Mouse (Mus musculus) liver, adult (tissue): ENCODE results near the gene Ube2cbp.
A peak's percentile ranks its signal among the peaks of the same experiment; 100 is the strongest.

Experiments
- GATA4 ChIP-seq: IDR thresholded peaks from 2 replicates; pipeline ENCODE4 v1.6.1; 2014; ENCODE audit warnings: mild to moderate bottlenecking, low read length; ENCODE audit not compliant: insufficient replicate concordance

Ube2cbp gene

GRCm38 (mm10) chr9:86446847-86447246, 17.9 kb downstream of the Ube2cbp start:
- TF ChIP-seq GATA4, result no peak

DNA sequence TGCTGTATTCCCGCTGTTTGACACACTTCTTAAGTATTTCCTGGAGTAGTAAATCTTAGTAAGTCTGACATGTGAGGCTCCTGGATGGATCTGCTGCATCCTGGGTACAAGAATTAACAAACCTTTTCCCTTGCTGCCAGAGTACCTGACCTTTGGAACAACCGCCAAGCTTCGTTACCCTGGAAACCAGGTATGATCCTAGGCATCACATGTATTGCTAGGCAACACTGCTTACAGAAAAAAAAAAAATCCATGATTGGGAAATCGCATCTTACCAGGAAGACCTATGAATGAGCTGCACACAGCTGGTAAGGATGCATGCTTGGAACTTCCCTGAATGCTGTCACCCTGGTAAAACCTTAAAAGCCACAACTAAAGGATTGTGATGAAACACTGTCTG, 22.5 kb downstream of the Ube2cbp start:
- no peak for TF ChIP-seq GATA4

DNA sequence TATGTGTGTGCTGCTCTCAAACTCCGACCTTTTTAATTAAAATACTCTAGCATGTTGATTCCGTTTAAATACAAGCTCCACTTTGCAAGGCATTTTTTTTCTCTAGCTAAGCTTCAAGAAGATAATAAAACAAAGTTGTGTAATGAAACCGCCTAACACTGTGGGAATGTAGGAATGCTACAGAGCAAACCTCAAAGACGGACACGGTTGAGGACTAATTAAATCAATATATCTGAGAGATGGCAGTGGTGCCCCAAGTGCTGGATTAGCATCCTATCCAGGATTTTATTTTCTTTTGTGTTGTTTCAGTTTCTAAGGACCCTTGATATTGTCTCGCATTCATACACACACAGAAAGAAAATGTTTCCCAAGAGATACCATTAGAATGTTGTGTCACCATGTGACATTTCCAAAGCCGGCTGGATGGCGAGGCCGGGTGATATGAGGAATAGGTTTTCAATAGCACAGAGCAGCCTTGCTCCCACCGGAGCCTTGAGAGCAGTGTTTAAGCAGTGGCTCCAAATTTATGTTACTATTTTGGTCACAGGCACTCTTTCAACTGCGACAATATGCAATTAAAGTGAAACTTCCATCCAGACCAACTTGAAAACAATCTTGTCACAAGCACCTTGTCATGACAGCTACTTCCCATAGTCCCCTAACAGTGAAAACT, 26.3 kb downstream of the Ube2cbp start:
- no peak for TF ChIP-seq GATA4

DNA sequence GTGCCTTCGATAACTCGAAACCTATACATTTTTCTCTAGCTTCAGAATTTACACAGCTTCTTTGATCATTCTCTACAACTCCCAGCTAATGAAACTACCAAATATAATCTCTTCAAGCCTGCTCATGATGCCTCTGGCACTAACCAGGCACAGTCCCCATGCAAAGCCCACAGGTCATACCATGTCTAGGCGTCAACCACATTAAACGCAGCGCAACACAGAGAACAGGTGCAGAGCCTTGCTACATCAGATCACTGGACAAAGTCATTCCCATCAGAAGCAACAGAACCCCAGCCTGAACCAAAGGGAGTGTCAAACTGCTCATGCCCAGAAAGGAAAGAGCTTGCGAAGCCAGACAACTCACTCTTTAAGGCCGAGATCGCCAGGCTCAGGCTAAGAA, 28.1 kb downstream of the Ube2cbp start:
- TF ChIP-seq GATA4, result no peak

- no peak for TF ChIP-seq GATA4
These were observed 29.2 kb downstream of the Ube2cbp start for GRCm38 (mm10) chr9:86435510-86435909.

DNA sequence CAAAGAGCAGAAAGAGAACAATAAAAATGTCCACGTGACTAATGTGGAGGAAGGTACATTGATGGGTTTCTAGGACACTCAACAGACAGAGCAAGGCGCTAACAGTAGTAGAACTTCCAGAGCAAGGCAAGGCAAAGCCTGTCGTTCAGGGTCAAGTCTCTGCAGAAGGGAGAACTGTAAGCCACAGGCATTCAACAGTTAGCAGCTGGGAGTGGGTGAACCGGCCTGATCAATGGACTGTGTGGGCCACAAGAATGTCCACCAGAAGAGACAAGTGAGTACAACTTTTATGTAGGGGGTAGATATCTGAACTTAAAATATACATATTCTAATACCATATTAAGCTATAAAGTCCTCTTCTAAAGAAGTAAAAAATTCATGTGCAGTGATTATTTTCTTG, 41.4 kb downstream of the Ube2cbp start:
- TF ChIP-seq GATA4, result no peak

DNA sequence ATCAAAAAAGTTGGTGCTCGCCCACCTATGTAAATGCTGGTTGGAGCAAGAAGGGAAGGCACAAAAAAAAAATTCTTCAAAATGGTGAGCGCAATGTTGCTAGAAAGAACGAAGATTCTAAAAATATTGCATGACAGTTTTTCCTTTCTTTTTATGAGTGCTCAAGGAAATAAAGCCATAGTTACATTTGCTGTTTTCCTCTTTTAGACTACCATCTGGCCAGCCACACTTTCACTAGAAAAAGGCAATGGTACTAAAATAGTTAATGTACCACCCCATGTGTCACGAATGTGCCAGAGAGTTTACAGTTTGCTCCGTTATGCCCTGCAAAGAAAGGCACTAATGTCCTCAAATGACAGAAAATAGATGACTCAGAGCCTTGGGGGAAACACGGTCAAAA, 45.4 kb downstream of the Ube2cbp start:
- TF ChIP-seq GATA4, result no peak

DNA sequence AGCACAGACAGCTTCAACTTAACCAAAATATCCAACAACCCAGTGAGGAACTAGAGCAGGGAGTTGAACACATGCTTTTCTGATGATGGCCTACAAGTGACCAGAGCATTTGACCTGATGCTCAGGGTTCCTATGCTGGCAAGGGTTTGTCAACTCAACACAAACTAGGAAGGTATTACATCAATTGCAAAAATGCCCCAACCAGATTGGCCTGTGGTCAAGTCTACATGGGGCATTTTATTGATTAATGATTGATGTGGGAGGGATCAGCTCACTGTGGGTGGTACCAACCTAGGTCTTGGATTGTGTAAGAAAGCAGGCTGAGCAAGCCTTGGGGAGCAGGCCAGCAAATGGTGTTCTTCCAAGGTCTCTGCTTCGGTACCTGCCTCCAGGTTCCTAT, 46.8 kb downstream of the Ube2cbp start:
- TF ChIP-seq GATA4, result no peak

DNA sequence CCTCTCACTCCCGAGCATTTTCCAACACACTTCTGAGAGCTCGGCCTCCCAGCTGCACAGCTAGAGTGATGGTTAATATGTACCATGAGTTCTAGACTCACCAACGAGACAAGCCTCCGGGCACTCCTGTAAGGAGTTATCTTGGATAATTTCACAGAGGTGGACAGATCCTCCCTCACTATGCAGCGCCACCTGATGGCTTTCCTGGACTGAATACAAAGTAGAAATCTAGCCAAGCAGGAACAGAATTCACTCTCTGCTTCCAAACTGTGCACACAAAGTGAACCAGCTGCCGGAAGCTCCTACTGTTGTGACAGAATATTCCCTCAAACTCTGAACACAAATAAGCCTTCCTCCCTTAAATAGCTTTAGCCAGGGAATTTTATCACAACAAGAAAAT, 69.0 kb downstream of the Ube2cbp start:
- TF ChIP-seq GATA4, result no peak

DNA sequence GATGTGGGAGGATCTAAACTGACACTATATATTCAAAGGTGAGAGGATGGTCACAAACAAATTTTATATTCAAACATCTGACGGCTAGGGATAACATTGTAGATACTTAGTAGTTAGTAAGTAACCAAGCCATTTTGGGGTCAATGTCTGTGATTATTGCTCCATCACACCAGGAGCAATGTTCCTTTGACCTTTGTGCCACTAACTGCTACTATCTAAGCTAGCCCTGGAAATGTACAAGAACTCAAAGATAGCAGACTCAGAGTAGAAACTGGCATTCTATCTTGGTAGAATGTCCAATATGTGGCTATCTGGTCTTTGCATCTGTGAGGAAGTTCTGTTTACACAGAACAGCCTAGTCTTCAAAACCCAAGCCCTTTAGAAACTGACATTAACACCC, 69.7 kb downstream of the Ube2cbp start:
- TF ChIP-seq GATA4, result peak; percentile 82

DNA sequence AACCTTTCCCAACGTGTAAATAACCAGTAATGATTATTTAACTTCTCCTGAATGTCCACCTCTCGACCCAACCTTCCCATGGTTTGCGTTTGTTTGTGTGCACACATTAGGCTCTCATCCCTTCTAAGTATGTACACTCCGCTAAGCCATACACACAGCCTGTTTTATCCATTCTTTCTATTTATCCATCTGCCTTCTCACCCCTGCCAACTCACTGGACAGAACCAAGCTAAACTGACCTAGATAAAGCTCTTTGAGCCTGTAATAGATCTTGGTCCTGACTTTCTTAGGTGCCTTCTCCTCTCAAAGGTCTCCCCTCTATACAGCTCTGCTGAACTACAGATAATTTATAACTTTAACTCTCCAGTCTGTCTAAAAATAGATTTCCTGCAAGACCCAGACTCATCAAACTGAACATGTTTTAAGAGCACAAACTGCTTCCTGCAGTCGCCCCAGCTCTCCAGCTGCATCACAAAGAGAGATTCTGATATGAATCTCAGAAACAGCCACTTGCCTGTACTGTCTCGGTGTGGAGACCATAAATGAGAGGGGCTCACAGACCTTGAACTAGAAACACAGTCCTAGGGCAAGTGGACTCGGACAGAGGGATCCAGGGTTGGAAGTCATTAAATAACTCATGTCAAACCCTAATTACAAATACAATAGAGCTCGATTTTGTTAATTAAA, 71.0 kb downstream of the Ube2cbp start:
- no peak for TF ChIP-seq GATA4

- TF ChIP-seq GATA4, result no peak
These were observed 73.3 kb downstream of the Ube2cbp start for GRCm38 (mm10) chr9:86391467-86391866.

DNA sequence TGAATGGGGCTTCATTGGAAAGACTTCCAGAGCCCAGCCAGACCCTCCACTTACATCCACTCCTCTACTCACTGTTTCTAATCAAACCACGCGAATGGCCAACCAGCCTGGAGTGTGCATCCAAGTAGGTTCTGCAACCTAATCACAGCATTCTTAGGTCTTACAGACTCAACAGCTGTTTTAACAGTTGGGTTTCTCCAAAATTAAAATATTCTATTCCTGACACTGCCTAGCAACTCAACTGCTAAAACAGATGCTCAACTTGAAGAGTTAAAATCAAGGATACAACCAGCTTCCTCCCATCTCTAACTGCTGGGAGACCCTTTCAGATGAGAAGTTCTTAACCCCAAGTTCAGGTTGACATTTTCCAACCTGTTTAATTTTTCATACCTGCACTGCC, 74.0 kb downstream of the Ube2cbp start:
- TF ChIP-seq GATA4, result no peak

DNA sequence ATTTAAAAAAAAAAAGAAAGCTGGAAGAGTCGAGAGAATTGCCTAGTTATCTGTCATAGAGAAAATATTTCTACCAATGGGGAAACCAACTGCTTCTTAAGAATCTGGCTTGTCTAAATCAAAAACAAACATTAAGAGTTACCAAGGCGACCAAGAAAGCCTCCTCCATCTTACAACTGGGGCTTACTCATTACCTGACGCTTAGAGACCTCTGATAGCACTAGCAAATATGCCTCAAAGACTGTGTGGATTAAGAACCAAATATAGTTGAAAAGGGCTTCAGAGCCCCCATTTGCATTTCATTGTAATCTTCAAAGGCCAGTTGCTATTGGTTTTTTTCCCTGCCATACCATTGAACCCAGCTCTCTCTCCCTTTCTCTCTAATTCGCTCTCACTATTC, 76.2 kb downstream of the Ube2cbp start:
- TF ChIP-seq GATA4, result no peak

DNA sequence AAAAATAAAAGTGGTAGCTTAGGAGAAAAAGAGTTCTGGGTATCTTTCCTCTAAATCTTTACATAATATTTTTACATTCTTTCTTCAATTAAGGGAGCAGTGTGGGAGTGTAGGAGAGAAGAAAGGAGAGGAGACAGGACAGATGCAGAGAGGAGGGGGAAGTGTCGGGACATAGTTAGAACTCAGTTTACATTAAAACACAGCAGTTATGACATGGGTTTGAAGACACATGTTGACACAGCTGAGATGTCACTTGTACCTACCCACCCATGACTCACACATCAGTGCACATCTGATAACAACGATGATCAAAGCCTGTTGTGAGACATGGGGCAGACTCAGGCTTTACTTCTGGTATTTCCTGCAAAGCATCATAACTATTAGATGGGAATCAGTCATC, 87.8 kb downstream of the Ube2cbp start:
- no peak for TF ChIP-seq GATA4

GRCm38 (mm10) chr9:86372783-86373567, 91.8 kb downstream of the Ube2cbp start:
- TF ChIP-seq GATA4, result no peak
